Mouse (Mus musculus) forebrain, embryonic 11.5 days (tissue): ENCODE data around the gene Noxo1. TPM values are rescaled to one million over a fixed set of nuclear protein-coding genes. Genes with fewer than 3 reads are reported as not detected.
A peak's percentile ranks its signal among the peaks of the same experiment; 100 is the strongest.
"Not testable (repeated sequence)": the region's sequence is repeated elsewhere in the genome, so short reads cannot be mapped to it uniquely, and the experiment has no call there.

Experiments used
- ATAC-seq: fragments of 200-750 bp; cut with Nextera tagmentation; replicated peaks from 2 replicates; pipeline ENCODE4 v1.8.0; 2017; ENCODE audit warnings: moderate TSS enrichment; ENCODE audit not compliant: low FRiP score
- DNase-seq: peaks from one replicate; pipeline ENCODE4 v3.0.0-alpha.2; 2017; ENCODE audit warnings: low spot score
- H3K27ac ChIP-seq: fragments of 300-500 bp; sonication (generic); 2 replicates; pipeline ENCODE4 v1.5.1; 2014; ENCODE audit warnings: low read depth, low read length
- H3K27me3 ChIP-seq: fragments of 300-500 bp; sonication (generic); 2 replicates; pipeline ENCODE4 v1.6.1; 2014; ENCODE audit warnings: mild to moderate bottlenecking, low read length, mixed read lengths; ENCODE audit not compliant: control insufficient read depth, insufficient read depth
- H3K36me3 ChIP-seq: fragments of 300-500 bp; sonication (generic); 2 replicates; pipeline ENCODE4 v1.6.1; 2014; ENCODE audit warnings: mild to moderate bottlenecking, low read length, moderate library complexity, mixed read lengths; ENCODE audit not compliant: control insufficient read depth, insufficient read depth
- H3K4me1 ChIP-seq: fragments of 300-500 bp; sonication (generic); replicated peaks from 2 replicates; pipeline ENCODE4 v1.6.1; 2014; ENCODE audit warnings: low read length, mixed read lengths; ENCODE audit not compliant: control insufficient read depth, insufficient read depth
- H3K4me2 ChIP-seq: fragments of 300-500 bp; sonication (generic); 2 replicates; pipeline ENCODE4 v1.6.1; 2014; ENCODE audit warnings: low read depth, mild to moderate bottlenecking, low read length, moderate library complexity, mixed read lengths; ENCODE audit not compliant: severe bottlenecking
- H3K4me3 ChIP-seq: fragments of 300-500 bp; sonication (generic); 2 replicates; pipeline ENCODE4 v1.5.1; 2014; ENCODE audit warnings: low read depth, low read length
- H3K9ac ChIP-seq: fragments of 300-500 bp; sonication (generic); 2 replicates; pipeline ENCODE4 v1.6.1; 2014; ENCODE audit warnings: low read length
- H3K9me3 ChIP-seq: fragments of 300-500 bp; sonication (generic); 2 replicates; pipeline ENCODE4 v1.6.1; 2016; ENCODE audit warnings: low read length, mixed read lengths; ENCODE audit not compliant: control insufficient read depth
- WGBS: fragments of 180-500 bp; shearing (Covaris S2); extraction: QIAGEN DNeasy Blood & Tissue Kit; methylation state at CpG from one replicate; pipeline ENCODE4 v1.1.7; 2014; 5-methylcytosine and 5-hydroxymethylcytosine counted together
- polyA plus RNA-seq: library from polyadenylated mRNA; unstranded; fragments of >200 nt; fragmentation: Nextera tagmentation; extraction: Ambion mirVana; gene quantifications from 2 replicates; pipeline ENCODE4 v1.2.1, GENCODE M21; 2014

Noxo1 gene
- polyA plus RNA-seq, 1 experiment from 2014 or later, result 1.7 TPM

DNA sequence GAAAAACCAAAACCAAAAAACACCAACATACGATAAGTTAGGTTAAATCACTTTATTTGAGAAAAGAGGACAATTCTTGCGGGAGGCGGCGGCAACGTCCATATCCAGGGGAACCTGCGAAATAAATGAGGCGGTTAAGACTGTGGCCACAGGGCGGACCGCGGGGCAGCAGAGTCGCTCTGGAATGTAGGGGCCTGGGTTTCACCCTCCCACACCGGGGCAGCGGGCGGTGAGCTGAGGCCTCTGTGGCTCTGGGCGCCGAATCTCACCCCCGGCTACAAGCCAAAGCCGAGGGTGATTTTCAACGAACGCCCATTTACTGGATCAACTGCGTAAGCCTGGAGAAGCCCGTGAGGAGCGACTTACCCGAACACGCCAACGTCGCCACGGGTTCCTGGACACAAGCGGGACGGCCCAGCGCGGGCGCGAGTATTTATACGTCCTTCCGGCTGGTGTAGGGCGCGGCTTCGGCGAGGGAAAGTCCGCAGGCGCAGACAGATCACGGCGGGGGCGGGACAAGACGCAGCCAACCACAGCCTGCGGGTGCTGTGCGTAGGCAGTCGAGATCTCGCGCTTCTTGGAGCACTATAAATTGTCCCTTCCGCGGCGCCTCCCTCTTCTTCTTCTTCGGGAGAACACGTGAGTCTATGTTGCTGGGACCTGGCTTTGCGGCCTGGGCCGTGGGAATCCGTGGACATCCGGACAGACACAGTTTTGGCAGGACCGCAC, 23.6 kb downstream of the Noxo1 start:
- peak; percentile 99 for DNase-seq
- peaks cover 13% of the 10 kb centered on the region for H3K4me1 ChIP-seq
- peak overlapping the region; percentile 90 for H3K4me2 ChIP-seq
- H3K9me3 ChIP-seq, result no peaks in the 10 kb centered on the region
- peaks cover 3% of the 10 kb centered on the region for H3K36me3 ChIP-seq
- no peaks in the 10 kb centered on the region for H3K27me3 ChIP-seq
- peak overlapping the region; percentile 68 for H3K27ac ChIP-seq
- peak overlapping the region; percentile 82 for H3K9ac ChIP-seq
- peak overlapping the region; percentile 61 for H3K4me3 ChIP-seq
- under 1% methylated on average over 60 of the region's 61 CpGs for WGBS
- ATAC-seq, result peak; percentile 97

DNA sequence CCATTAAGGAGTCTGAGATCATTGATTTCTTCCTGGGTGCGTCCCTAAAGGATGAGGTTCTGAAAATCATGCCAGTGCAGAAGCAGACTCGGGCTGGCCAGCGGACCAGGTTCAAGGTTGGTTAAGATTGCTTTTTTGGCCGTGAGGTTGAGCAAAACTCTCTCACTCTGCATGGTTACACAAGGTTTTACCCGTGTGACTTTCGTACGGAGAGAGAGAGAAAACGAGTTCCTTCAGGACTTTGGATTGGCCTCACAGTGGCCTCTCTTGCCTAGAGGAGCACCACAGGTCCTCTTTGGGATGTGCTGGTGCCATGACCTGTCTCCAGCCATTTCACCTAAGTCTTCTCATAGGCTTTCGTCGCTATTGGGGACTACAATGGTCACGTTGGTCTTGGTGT, 24.6 kb downstream of the Noxo1 start:
- H3K9me3 ChIP-seq, H3K27me3 ChIP-seq, H3K27ac ChIP-seq, DNase-seq, H3K36me3 ChIP-seq, ATAC-seq: not testable (repeated sequence)
- whole genome bisulfite sequencing, result 1% methylated on average over 11 of the region's 11 CpGs
- H3K4me1 ChIP-seq, result peaks cover 13% of the 10 kb centered on the region
- H3K4me3 ChIP-seq, result peak overlapping the region; percentile 61
- peak overlapping the region; percentile 82 for H3K9ac ChIP-seq
- H3K4me2 ChIP-seq, result peak overlapping the region; percentile 90

DNA sequence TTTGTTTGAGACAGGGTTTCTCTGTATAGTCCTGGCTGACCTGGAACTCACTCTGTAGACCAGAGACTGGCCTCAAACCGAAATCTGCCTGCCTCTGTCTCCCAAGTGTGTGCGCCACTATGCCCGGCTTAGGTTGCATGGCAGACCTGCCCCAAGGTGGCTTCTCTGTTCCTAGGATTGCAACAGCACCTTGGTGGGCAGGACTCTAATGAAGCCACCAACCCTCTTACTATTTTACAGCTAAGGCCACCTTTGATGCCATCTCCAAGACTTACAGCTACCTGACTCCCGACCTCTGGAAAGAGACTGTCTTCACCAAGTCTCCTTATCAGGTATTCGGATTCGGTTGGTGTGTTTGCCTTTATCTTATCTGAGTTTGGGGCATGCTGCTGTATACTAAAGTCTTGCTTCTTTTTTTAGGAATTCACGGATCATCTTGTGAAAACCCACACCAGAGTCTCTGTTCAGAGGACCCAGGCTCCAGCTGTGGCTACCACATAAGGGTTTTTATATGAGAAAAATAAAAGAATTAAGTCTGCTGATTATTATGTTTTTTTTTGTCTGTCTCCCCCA, 25.4 kb downstream of the Noxo1 start:
- Histone ChIP-seq H3K4me2 (peak overlapping the region; percentile 50), H3K9ac (peak overlapping the region; percentile 48), H3K4me1 (peaks cover 13% of the 10 kb centered on the region), H3K4me3 (peak overlapping the region; percentile 61)
- H3K27me3 ChIP-seq, ATAC-seq, H3K9me3 ChIP-seq, H3K36me3 ChIP-seq, DNase-seq, H3K27ac ChIP-seq: not testable (repeated sequence)
- 69% methylated on average over 7 of the region's 7 CpGs for WGBS

GRCm38 (mm10) chr17:24722220-24722924, 26.3 kb downstream of the Noxo1 start:
- ATAC-seq (no peak), DNase-seq (peak; percentile 55)
- Histone ChIP-seq H3K4me3 (0 out of 2 replicates have a peak overlapping the region, but pooled peaks have one; percentile 61), H3K36me3 (peaks cover 3% of the 10 kb centered on the region), H3K9ac (peak overlapping the region; percentile 1; the same call in 1 of the 2 replicates), H3K27me3 (no peaks in the 10 kb centered on the region), H3K4me2 (peak overlapping the region; percentile 18; the same call in 1 of the 2 replicates), H3K9me3 (no peaks in the 10 kb centered on the region), H3K4me1 (peaks cover 13% of the 10 kb centered on the region), H3K27ac (no peak overlapping the region)
- 41% methylated on average over 13 of the region's 13 CpGs for WGBS

GRCm38 (mm10) chr17:24723122-24723880, 27.3 kb downstream of the Noxo1 start:
- Histone ChIP-seq H3K4me1 (peaks cover 13% of the 10 kb centered on the region), H3K27me3 (no peaks in the 10 kb centered on the region), H3K9ac (peak overlapping the region; percentile 86), H3K36me3 (peaks cover 3% of the 10 kb centered on the region), H3K4me3 (peak overlapping the region; percentile 84), H3K27ac (peak overlapping the region; percentile 46; the same call in 1 of the 2 replicates), H3K9me3 (no peaks in the 10 kb centered on the region), H3K4me2 (peak overlapping the region; percentile 86)
- no peak for DNase-seq
- no peak for ATAC-seq
- 2% methylated on average over 12 of the region's 12 CpGs for WGBS

- Histone ChIP-seq H3K4me2 (peak overlapping the region; percentile 86), H3K9ac (peak overlapping the region; percentile 86), H3K27me3 (no peaks in the 10 kb centered on the region), H3K9me3 (no peaks in the 10 kb centered on the region), H3K4me3 (peak overlapping the region; percentile 84), H3K36me3 (peaks cover 3% of the 10 kb centered on the region), H3K27ac (0 out of 2 replicates have a peak overlapping the region, but pooled peaks have one; percentile 31), H3K4me1 (peaks cover 13% of the 10 kb centered on the region)
- no peak for DNase-seq
- 0% methylated on average over 15 of the region's 15 CpGs for WGBS
- no peak for ATAC-seq
Measured at GRCm38 (mm10) chr17:24723881-24724180, 27.8 kb downstream of the Noxo1 start.

- H3K4me3 ChIP-seq, result peak within 1 kb of the TSS; percentile 84
- WGBS, result 0% methylated on average over 30 of the region's 30 CpGs
- H3K9ac ChIP-seq, result peak within 1 kb of the TSS; percentile 86
- peak; percentile 98 for DNase-seq
- H3K27ac ChIP-seq, result peak within 1 kb of the TSS; percentile 46; the same call in 1 of the 2 replicates
- H3K4me2 ChIP-seq, result peak within 1 kb of the TSS; percentile 86
- no peaks in the 10 kb centered on the region for H3K9me3 ChIP-seq
- H3K4me1 ChIP-seq, result peaks cover 13% of the 10 kb centered on the region
- H3K27me3 ChIP-seq, result no peaks in the 10 kb centered on the region
- H3K36me3 ChIP-seq, result peaks cover 3% of the 10 kb centered on the region
- peak; percentile 71 for ATAC-seq
Measured at GRCm38 (mm10) chr17:24724184-24724583, 28.1 kb downstream of the Noxo1 start, which contains the start of gene Ndufb10. Ndufb10 (minus strand) TSS chr17:24724478.
